Mouse (Mus musculus) frontal cortex, adult 2 months (tissue): ENCODE measurements around the gene Taldo1. TPM values are rescaled to one million over a fixed set of nuclear protein-coding genes. Genes with fewer than 3 reads are reported as not detected.

Experiments used
- DNase-seq, 2 experiments: peaks; one replicate each; pipeline ENCODE4 v3.0.0; 2022; ENCODE audit warnings: low spot score in 1 of 2; ENCODE audit errors: extremely low spot score in 1 of 2
- polyA plus RNA-seq: library from polyadenylated mRNA; depleted of rRNA; stranded (reverse); fragments of >200 nt; gene quantifications from 2 replicates; pipeline ENCODE4 v1.2.3, GENCODE M21; 2012

Gene Taldo1
- polyA plus RNA-seq, 1 experiment: 151 TPM

DNA sequence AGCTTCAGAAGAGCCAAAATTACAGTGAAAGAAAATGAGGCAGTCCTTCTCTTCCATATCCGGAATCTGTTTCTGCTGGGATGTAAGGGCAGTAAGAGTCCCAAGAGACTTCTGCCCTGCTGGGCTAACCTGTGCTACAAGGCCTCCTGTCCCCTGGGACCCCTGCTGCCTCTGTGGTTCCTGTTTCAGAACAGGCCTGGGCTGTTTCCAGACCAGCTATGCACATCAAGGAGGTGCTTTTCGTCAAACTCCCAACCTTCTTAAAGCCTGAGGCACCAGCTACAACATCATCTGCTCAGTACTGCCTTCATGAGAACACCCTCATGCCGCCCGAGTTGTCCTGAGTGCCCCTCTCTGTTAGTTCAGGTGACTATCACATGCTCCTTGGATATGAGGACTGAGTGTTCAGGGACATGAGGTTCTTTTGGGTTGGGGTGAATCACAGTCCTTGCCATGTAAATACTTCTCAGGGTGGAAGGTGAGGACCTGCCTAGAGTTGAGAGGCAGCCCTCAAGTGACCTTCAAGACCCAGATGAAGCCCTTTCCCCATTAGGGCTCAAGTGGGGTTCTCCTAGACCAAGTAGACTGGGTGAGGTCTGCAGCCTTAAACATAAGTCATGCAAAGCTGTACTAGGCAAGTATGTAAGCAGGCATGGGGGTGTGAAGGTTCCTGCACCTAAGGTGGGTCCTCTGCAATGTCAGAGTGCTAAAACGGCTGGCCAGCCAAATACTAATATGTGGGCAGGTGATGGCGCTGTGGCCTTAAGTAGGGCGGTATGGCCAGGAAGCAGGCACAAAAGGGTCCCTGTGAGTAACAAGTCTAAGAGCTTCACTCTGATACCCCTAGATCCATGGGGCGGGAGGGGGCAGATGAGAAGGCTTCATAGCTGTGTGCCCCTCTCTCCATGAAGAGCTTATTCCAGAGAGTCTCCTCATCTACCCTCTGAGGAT, 26.0 kb downstream of the Taldo1 start:
- no peak for DNase-seq

DNA sequence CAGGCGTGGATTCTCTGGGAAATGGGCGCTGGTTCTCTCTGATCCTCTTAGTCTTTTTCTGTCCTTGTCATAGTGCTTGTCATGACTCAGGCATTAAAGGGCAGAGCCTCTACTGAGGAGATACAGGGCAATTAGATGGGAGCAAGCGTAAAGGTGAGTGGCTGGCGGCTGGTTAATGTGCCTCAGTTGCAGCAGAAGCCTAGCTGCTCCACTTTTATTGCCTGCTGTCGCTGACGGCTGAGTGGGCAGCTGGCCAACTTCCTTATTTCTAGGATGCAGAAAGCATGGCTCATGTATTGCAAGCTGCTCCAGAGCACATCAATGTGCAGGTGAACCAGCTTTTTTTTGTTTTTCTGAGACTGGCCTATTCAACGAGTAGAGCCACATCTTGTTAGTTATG, 27.0 kb downstream of the Taldo1 start:
- DNase-seq: peak in 1 of 2 experiments; percentile 62

GRCm38 (mm10) chr7:141420030-141420702, 28.2 kb downstream of the Taldo1 start:
- DNase-seq: no peak

- no peak for DNase-seq
Measured at GRCm38 (mm10) chr7:141423811-141424210, 31.8 kb downstream of the Taldo1 start.

DNA sequence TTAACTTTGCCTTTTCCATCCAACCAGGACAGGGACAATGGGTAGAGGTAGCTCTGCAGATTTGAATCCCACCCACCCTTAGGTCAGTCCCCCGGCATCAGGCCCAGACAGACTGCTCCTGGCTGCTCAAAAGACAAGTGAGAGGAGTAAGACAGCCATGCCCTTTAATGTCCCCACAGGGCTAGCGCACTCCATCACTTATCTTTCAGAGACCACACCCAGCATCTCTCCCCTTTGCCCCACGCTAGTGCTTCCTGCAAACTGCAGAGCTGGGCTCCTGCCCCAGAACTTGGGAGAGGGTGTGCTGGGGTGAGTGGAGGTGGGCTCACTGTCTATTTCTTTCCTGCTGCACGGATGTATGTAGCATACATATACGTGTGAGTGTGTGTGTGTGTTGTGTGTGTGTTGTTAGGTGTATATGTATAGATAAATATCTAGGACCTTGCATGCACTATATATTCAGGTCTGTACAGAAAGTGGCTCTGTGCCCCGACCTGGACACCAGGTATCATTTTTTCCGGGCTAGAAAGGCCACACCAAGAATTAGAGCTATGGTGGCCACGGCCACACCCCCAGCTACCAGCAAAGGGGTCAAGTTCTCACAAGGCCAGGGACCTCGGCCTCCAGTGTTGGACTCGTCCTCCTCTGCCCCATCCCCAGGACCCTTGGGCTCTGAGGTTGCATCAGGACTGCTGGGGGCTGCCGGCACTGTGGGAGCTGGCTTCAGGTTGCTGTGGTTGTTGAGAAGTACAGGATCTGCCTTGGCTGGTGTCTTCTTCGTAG, 35.1 kb downstream of the Taldo1 start:
- no peak for DNase-seq

DNA sequence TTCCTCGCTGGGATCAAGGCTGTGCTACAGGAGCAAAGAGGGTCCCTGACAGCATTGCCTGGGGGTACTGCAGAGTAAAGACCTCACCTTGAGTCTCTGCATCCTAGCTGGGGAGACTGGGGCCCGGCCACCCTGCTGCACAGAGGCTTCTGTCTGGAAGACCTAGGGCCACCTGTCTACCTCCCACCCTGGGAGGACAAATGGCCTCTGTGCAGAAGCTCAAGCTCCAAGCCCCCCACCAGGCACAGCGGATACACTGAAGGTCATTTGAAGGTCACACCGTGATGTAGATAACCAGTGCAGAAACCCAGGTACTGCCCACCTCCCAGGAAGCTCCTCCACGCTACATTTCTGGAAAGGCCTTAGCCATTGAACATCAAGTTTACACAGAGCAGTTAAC, 36.7 kb downstream of the Taldo1 start:
- no peak for DNase-seq

DNA sequence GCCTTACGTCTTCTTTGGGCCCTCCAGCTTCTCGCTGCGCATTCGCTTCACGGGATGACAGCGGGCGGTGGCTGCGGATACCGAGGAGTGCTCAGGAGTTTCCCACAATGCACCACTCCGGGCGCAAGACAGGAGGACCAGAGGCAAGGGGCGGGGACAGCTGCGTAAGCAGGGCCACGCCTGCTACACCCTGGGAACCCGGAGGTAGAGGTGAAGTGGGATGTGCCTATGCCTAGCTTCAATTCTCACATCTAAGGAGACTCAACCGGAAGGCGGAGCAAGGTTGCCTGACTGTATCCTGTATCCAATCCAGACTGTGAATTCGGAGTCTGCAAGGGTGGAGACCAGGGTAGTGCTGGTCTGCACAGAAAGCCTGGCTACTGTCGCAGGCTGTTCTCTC, 37.3 kb downstream of the Taldo1 start, which contains the start of gene Cend1:
Gene Cend1 (minus strand): TSS at position 182 of the 400 bp plus-strand sequence.
- DNase-seq: peak; percentile 90 to 94

GRCm38 (mm10) chr7:141429840-141430584, 38.0 kb downstream of the Taldo1 start:
- DNase-seq: no peak

- DNase-seq: no peak
Measured at GRCm38 (mm10) chr7:141430585-141431240, 38.7 kb downstream of the Taldo1 start.

DNA sequence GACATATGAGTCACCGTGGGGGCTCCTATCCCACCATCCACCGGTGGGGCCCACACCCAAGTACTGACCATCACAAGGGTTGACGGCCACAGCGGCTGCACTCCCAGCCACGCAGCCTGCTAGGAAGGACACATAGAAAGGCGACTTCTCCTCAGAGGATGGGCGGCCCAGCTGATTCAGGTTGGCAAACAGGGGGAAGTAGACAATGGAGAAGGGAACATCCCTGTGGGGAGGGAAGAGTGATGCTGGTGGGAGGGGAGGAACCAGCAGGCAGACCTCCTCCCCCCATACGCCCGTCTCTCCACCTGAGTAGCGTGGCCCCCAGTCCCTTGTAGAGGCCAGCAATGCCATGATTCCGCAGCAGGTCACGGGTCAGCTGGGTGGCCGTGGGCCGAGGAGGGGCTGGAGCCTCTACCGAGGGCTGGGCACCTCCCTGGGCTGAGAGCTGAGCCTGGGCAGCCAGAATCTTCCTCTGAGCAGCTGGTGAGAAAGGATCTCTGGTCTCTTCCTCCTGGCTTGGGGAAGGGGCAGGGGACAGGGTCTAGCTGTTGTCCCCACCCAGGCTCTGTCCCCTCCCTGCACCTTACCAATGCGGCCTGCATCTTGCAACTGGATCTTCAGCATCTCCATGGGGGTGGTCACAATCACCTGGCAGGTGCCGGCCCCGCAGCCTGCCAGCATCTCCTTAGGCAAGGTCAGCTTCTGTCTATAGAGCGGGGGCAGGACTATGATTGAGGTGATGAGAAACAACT, 39.6 kb downstream of the Taldo1 start:
- DNase-seq: no peak

DNA sequence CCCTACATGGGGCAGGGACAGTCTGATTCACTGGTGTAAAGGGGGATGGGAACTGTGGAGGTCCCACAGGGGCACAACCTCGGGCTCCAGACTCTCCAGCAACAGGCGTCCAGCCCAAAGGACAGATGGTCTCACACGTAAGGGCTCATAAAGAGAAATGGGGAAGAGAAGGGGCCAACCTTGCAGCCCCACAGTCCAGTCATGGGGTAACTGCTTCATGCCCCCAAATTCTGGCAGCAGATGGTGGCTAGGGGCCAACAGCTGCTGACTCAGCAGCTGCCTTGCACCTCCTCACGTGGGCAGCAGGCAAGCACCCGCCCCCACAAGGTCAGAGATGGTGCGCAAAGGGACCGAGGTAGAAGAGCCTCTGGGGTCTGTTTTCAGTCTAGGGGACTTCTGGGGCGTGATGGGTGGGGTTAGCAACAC, 40.2 kb downstream of the Taldo1 start:
- no peak for DNase-seq

GRCm38 (mm10) chr7:141432741-141433516, 40.9 kb downstream of the Taldo1 start:
- DNase-seq: no peak

GRCm38 (mm10) chr7:141433517-141434400, 41.8 kb downstream of the Taldo1 start:
- DNase-seq: no peak

GRCm38 (mm10) chr7:141434464-141434863, 42.5 kb downstream of the Taldo1 start:
- peak in 1 of 2 experiments; percentile 80 for DNase-seq

DNA sequence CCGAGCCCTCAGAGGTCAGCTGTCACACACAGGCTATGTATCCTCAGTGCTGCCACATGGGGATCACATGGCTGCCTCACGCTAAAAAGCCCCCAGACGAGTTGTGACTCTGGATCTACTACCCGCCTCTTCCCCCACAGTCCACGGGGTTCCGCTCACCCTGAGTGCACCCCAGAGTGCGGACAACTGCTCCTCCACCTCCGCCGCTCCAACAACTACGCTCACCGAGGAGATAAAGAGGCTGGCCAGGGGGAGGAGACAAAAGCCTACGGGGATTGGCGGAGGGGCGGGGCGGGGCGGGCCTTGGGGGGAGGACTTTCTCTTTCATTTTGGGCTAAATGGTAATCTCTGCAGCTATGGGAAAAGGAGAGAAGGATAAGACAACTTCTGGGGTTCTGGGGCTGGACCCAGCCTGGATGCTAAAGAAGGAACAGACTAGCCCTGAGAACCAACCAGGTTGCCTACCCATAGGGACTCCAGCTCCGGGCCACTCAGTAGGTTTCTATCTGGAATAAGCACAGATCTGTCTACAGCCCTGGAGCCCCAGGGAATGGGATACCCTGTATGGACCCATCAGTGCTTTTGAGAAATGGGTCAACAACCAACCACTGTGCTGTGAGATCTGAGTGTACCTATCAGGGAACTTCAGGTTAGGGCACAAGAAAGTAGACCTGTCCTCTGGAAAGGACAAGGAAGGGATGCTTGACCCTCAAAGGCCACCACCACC, 43.3 kb downstream of the Taldo1 start:
- DNase-seq: peak in 1 of 2 experiments; percentile 65

DNA sequence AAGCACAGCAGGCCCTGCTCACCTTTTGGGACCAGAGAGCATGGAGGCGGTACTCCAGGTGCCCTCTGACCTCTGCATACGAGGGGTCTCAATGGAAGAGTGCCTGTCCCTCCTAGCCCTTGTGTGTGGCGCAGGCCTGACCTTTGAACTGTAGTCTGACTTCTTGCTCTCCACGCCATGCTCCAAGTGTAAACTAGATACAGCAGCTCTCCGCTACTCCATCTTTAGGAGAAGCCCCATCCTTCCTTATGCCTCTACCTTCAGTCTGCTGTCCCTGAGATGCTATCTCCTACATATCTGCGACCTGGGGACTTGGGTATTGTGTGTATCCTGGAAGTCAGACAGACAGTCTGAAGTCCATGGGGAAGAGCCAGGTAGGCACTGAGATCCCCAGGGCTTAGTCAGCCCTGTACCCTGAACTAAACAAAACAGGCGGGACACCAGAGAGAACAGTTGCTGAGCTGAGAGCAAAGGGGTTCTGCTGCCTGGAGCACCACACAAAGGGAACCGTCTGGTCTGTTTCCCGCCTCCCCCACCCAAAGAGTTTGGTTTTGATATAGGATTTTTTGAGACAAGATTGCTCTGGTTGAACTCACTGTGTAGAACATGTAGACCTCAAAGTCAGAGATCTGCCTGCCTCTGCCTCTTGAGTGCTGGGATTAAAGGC, 44.0 kb downstream of the Taldo1 start:
- no peak for DNase-seq
